Mouse (Mus musculus): ENCODE data around the gene March6. TPM values are rescaled to one million over a fixed set of nuclear protein-coding genes. Genes with fewer than 3 reads are reported as not detected.
A peak's percentile ranks its signal among the peaks of the same experiment; 100 is the strongest.

March6 gene
- total RNA-seq, 2 experiments from 2014 or later, result 124 to 131 TPM

DNA sequence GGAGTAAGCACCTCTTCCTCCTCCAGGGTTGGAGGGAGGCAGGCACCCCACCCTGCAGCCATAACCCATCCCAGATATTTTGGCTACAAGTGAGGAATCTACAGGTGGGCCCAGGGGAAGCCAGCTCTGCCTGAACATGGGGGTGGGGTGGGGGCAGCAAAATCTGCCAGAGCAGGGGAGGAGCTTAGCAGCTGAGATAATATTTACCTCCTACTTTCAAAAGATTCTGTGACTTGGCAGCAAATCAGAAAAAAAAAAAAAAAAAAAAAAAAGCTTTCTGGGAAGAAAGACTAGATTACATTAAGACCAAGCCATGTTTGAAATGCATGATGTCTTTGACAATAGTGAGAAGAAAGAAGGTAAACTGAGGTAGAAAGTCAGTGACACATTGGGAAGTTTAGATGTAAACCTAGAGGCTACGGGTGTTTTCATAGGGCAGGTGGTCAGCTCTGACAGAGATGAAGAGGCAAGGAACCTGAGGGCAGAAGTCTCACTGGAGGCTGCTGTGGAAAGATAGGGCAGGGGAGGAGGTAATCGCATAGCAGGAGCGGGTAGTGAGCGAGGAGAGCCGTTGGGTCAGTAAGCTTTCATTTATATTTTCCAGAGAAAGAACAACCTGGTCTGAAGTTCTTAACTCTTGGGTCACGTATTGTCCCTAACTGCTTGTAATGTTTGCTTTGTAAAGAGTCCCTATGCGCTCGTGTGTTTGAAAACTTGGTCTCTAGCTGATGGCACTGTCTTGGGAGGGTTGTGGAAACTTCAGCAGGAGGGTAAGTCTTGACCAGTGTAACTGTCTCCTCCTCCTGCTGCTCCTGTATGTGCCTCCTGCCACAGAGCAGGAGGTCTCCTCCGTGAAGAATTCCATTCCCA, 9.0 kb upstream of the March6 start:
- H3K4me3 ChIP-seq, result no peak overlapping the region
- DNase-seq, result no peak
- no peak for TF ChIP-seq CTCF (IDR thresholded peaks at IDR 0.05)
- H3K27ac ChIP-seq, result no peak overlapping the region
- intact Hi-C loops (cut with DNase I), result no loop called here

DNA sequence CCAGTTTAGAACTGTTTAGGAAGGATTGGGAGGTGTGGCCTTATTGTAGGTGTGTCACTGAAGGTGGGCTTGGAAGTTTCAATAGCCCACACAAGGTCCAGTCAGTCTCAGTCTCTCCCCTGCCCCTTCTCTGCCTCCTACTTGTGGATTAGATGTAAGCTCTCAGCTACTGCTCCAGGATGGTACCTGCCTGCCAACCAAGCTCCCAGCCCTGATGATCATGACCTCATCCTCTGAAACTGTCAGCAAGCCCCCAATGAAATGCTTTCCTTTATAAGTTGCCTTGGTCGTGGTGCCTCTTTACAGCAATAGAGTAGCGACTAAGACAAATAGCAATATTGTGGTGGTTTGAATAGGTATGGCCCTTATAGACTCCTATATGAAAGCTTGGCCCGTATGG, 7.5 kb upstream of the March6 start:
- H3K27ac ChIP-seq, result no peak overlapping the region
- DNase-seq, result no peak
- TF ChIP-seq CTCF (IDR thresholded peaks at IDR 0.05), result no peak
- intact Hi-C loops (cut with DNase I), result no loop called here
- no peak overlapping the region for H3K4me3 ChIP-seq

DNA sequence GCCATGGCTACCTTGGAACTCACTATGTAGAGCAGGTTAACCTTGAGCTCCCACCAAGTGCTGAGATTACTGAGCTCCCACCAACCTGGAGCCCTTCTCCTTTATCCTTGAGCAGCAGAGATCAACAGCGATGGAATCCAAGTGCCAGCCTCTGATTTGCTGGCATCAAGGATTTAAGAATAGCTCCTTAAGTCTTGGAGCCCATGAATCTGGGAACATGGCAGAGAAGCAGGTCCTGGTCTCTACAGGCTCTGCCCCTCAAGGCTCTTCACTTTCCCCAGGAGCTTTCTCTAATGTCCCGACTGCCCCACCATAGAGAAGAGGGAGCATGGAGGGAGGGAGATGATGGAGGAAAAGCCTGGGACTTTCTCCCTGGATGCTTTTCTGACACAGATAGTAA, 6.9 kb upstream of the March6 start:
- TF ChIP-seq CTCF (IDR thresholded peaks at IDR 0.05), result no peak
- no peak for DNase-seq
- Histone ChIP-seq H3K4me3 (no peak overlapping the region), H3K27ac (no peak overlapping the region)
- intact Hi-C loops (cut with DNase I), result no loop called here

DNA sequence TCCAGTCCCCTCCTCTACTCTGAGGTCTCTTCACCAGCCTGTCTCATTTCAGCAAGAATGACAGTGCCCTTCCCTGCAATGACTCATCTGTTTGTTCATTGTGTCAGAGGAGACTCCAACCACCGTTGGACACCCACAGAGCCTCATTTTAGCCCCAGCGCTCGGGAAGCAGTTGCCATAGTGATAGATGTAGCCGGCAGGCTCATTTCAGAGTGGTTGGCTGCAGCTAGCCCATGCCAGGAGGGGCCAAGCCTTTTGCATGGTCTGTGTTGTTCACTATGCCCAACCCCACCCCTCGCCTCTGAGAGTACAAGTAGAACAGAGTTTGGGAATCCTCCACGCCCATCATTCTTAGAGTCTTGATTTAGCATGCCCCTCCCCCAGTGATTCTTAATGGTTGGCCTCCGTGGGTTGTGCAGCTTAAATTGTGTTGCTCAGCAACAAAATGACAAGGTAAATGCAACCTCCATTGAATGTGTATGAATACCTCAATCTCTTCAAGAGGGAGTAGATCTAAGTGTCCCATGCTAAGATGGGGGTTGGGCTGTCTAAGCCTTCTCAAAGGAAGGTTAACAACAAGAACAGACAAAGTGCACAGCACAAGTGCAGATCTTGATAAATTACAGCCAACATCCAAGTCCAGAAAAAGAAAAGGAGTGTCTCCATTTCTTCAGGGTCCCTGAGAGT, 5.3 kb upstream of the March6 start:
- no peak overlapping the region for H3K27ac ChIP-seq
- no peak for DNase-seq
- no peak for TF ChIP-seq CTCF (IDR thresholded peaks at IDR 0.05)
- no peak overlapping the region for H3K4me3 ChIP-seq
- intact Hi-C loops (cut with DNase I), result no loop called here

DNA sequence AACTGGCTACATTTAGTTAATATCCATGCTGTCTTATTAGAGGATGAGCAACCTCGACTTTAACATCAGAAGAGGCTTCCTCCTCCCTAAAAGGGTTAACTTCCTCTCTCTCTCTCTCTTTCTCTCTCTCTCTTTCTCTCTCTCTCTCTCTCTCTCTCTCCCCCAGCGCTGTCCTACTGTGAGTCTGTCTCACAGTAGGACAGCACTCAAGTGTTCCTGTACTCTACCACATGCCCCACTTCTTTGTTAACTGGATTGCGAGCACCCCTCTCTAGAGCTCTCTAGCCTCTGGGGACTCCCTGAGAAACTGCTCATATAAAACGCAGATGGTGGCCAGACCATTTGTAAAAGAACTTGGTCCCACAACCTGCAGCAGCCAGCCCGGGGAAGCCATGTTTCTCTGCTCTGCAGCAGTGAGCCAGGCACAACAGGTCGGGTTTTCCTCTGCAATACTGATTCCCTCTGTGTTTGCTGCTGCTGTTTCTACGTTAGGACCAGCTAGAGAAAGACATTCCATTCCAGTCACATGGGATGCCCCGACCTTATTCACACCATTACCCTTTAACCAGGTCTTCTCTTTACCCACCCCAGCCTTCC, 4.5 kb upstream of the March6 start:
- Histone ChIP-seq H3K4me3 (no peak overlapping the region), H3K27ac (no peak overlapping the region)
- no peak for TF ChIP-seq CTCF (IDR thresholded peaks at IDR 0.05)
- intact Hi-C loops (cut with DNase I), result no loop called here
- no peak for DNase-seq

DNA sequence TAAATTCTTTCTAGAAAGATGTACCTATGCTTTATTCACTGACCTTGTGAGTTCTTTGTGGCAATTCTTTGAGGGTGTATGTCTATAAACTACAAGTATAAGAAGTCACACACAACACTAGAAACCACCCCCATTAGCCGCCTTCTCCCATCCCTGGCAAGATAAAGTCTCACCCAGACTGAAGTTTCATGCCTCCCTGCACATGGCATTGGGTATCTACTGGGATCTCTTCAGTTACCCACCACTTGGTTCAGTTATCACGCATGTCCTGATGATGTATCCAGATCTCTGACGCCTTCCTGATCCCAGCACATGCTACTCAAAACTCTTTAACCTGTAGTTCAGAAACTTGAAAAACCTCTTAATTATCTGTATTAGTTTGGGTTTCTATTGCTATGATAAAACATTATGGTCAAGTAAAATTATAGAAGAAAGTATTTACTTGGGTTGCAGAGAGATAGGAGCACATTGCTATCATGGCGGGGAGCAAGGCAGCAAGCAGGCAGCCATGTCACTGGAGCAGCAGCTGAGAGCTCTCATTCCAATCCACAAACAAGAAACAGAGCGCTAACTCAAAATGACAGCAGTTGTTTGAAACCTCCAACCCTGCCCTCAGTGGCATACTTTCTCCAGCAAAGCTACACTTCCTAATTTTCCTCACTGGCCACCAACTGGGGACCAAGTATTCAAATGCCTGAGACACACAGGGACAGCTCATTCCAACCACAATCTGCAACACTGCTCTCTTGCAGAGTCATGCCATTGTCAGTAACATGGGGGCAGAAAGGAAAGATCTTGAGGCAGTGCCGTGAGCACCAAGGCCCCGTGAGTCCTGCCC, 3.8 kb upstream of the March6 start:
- no peak for DNase-seq
- intact Hi-C loops (cut with DNase I), result loop anchor here (5.0 kb wide), 2 partner anchors 33 to 53 kb away; partner anchors contain the start of gene Cmbl
- no peak overlapping the region for H3K4me3 ChIP-seq
- H3K27ac ChIP-seq, result no peak overlapping the region
- TF ChIP-seq CTCF (IDR thresholded peaks at IDR 0.05), result no peak

DNA sequence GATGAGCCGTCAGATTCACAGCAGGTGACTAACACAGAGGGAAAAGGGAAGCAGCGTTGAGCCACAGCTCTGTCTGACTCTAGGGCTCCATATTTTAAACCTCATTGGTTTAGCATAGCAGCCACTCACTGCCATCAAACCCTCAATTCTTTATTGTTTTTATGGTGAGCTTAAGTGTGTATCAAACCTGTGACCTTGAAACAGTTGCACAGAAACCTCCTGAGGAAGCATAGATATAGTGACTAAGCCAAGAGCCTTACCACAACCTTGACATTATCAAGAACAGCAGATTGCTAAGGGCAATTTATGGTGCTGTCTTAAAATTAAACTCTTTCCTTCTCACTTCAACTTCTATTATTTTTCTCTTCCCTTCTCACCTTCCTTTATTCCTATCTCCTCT, 2.7 kb upstream of the March6 start:
- TF ChIP-seq CTCF (IDR thresholded peaks at IDR 0.05), result no peak
- intact Hi-C loops (cut with DNase I), result loop anchor here (5.0 kb wide), 2 partner anchors 34 to 54 kb away; partner anchors contain the start of gene Cmbl
- no peak overlapping the region for H3K27ac ChIP-seq

DNA sequence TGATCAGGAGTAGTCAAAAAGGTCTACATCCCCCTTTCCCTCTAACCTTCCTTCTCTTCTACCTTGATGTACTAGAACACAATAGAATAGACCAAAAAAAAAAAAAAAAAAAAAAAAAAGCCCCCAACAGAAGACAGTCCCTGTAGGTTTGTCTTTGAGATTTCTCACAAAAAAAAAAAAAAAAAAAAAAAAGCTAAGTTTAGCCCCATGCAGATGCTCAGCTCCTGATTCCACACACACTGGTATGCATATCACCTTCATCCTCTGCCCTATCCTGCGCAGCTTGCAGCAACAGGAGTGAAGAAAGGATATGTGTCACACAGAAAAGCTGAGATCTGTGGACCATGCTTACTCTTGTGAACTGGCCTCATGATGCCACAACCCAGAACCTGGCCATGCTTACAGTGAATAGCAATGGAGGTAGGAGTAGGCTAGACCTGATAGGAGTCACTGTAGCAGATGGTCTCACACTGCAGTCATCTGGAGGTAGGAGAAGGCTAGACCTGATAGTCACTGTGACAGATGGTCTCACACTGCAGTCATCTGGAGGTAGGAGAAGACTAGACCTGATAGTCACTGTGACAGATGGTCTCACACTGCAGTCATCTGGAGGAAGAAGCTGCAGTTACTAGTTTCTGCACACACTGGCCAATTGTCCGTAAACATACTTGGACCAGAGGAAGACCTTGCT, 1.6 kb upstream of the March6 start:
- no peak for TF ChIP-seq CTCF (IDR thresholded peaks at IDR 0.05)
- H3K27ac ChIP-seq, result no peak overlapping the region
- H3K4me3 ChIP-seq, result no peak overlapping the region
- intact Hi-C loops (cut with DNase I), result loop anchor here (5.0 kb wide), 2 partner anchors 35 to 55 kb away; partner anchors contain the start of gene Cmbl
- DNase-seq, result no peak

More for the DNA sequence above, 2.7 kb upstream of the March6 start:
- DNase-seq, result no peak
- H3K4me3 ChIP-seq, result no peak overlapping the region

DNA sequence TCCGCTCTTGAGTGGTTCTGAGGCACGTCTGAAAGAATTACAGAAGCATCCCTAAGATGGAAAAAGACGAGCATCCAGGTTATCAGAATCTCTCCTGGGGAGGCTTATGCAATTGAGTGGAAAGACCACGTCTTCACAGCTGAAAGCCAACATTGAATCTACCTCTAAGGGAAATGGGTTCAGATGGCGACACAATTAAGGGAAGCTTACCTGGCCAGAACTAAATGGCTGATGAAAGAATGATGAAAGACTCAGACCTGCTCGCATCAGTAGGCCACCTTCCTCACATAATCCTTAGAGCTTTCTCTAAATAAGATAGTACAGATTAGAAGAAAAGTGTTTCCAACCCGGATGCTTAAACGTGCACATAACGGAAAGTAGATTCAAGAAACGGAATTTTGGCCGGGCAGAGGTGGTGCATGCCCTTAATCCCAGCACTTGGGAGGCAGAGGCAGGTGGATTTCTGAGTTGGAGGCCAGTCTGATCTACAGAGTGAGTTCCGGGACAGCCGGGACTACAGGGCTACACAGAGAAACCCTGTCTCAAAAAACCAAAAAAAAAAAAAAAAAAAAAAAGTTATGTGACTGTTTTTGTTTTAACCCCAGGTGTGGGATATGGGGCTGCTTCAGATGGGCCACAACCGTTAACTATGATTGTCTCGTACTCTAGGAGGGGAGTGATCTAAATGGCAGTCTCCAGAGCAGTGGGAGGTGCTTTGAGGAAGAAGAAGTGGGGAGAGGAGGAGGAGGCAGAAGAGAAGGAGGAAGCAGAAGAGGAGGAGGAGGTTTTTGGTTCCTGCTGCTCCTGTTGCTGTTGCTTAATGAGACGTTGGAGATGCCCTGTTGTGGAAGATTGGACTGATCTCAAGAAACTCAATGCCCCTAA, 835 bp upstream of the March6 start:
- no peak for TF ChIP-seq CTCF (IDR thresholded peaks at IDR 0.05)
- intact Hi-C loops (cut with DNase I), result loop anchor here (5.0 kb wide), 2 partner anchors 36 to 56 kb away; partner anchors contain the start of gene Cmbl

DNA sequence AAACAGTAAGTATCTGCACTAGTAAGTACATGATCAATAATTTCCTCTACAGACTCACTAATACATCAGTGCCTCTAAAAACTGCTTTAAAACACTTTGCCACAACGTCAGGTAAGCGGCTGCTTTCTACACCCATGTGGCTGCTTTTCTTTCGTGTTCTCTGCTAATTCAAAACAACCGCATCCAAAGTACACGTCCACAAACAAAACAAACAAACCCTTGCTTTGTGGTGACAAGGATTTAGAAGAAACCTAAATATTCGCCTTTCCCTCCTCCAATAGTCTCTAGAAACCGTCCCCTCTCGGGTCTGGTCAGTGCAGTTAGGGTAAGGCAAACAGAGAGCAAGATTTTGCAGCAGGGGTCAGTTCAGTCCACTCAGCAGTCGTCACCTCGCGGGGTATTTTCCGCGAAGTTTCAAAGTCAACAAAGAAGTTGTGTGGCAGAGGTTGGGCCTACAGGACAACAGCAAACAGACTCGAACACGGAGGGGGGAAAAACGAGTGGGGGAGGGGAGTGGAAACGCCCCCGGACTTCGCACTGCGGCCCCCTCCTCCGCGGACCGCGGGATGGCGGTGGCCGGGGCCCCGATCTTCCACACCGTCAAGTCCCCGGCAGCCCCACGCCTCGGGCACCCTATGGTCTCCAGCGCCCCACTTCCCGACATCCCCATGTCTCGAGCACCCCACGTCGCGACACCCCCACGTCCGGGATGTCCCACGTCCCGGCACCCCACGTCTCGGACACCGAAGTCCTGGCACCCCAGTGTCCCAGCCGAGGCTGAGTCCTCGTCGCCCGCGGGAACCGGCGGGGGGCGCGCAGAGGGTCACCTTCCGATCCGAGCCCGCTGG, 818 bp downstream of the March6 start:
- H3K27ac ChIP-seq, result peak overlapping the region; percentile 98
- TF ChIP-seq CTCF (IDR thresholded peaks at IDR 0.05), result no peak
- DNase-seq, result peak; percentile 60
- peak overlapping the region; percentile 98 for H3K4me3 ChIP-seq
- intact Hi-C loops (cut with DNase I), result loop anchor here (5.0 kb wide), 2 partner anchors 37 to 57 kb away; partner anchors contain the start of gene Cmbl

More for the DNA sequence above, 835 bp upstream of the March6 start:
- no peak for DNase-seq
- peak overlapping the region; percentile 98 for H3K4me3 ChIP-seq
- H3K27ac ChIP-seq, result peak overlapping the region; percentile 98
